Mouse (Mus musculus): ENCODE results near the gene Wdtc1. TPM values are rescaled to one million over a fixed set of nuclear protein-coding genes. Genes with fewer than 3 reads are reported as not detected.

Gene Wdtc1
- total and polyA plus RNA-seq, 2 experiments from 2014 or later, result 9.3 to 39.9 TPM

- Histone ChIP-seq H3K9me3 (replicated peaks; ENCODE audit: control insufficient read depth, low read length) (no peaks in the 10 kb centered on the region), H3K4me2 (ENCODE audit: low read depth, low read length) (no peak overlapping the region), H3K4me3 (ENCODE audit: low read depth, low read length) (no peak overlapping the region), H3K27ac (ENCODE audit: low read depth) (no peak overlapping the region), H3K4me1 (ENCODE audit: control insufficient read depth, insufficient read depth) (no peaks in the 10 kb centered on the region), H3K36me3 (replicated peaks; ENCODE audit: control insufficient read depth, insufficient read depth, low read length) (peaks cover 47% of the 10 kb centered on the region), H3K27me3 (ENCODE audit: control insufficient read depth, insufficient read depth, low read length) (no peaks in the 10 kb centered on the region), H3K9ac (replicated peaks; ENCODE audit: low read depth, low read length) (no peak overlapping the region)
- 84% methylated on average over 2 of the region's 2 CpGs for WGBS
- TF ChIP-seq EP300 (IDR thresholded peaks at IDR 0.05; ENCODE audit: low read depth) (no peak), CTCF (IDR thresholded peaks at IDR 0.05; ENCODE audit: low read depth) (no peak)
- ATAC-seq (ENCODE audit: insufficient read depth, low read depth) (no peak), DNase-seq (ENCODE audit: low spot score) (no peak)
Measured at GRCm38 (mm10) chr4:133264559-133264958, 88.7 kb downstream of the Wdtc1 start.

GRCm38 (mm10) chr4:133263756-133264155 is 89.5 kb downstream of the Wdtc1 start:
- Histone ChIP-seq H3K4me2 (ENCODE audit: low read depth, low read length) (no peak overlapping the region), H3K27ac (ENCODE audit: low read depth) (no peak overlapping the region), H3K27me3 (ENCODE audit: control insufficient read depth, insufficient read depth, low read length) (no peaks in the 10 kb centered on the region), H3K4me1 (ENCODE audit: control insufficient read depth, insufficient read depth) (no peaks in the 10 kb centered on the region), H3K9ac (replicated peaks; ENCODE audit: low read depth, low read length) (no peak overlapping the region), H3K36me3 (replicated peaks; ENCODE audit: control insufficient read depth, insufficient read depth, low read length) (peaks cover 39% of the 10 kb centered on the region), H3K4me3 (ENCODE audit: low read depth, low read length) (no peak overlapping the region), H3K9me3 (replicated peaks; ENCODE audit: control insufficient read depth, low read length) (no peaks in the 10 kb centered on the region)
- TF ChIP-seq CTCF (IDR thresholded peaks at IDR 0.05; ENCODE audit: low read depth) (no peak), EP300 (IDR thresholded peaks at IDR 0.05; ENCODE audit: low read depth) (no peak)
- no peak for DNase-seq (ENCODE audit: low spot score)
- WGBS, result 86% methylated on average over 5 of the region's 5 CpGs
- ATAC-seq (ENCODE audit: insufficient read depth, low read depth), result no peak

GRCm38 (mm10) chr4:133262882-133263281 is 90.4 kb downstream of the Wdtc1 start, which contains the start of gene Sytl1:
Gene Sytl1, minus strand, starts transcription at chr4:133263113.
- peak within 1 kb of the TSS; percentile 3; the same call in 1 of the 2 replicates for H3K4me2 ChIP-seq (ENCODE audit: low read depth, low read length)
- H3K27ac ChIP-seq (ENCODE audit: low read depth), result no peak within 1 kb of the TSS
- H3K9me3 ChIP-seq (replicated peaks; ENCODE audit: control insufficient read depth, low read length), result no peaks in the 10 kb centered on the region
- no peak within 1 kb of the TSS for H3K4me3 ChIP-seq (ENCODE audit: low read depth, low read length)
- peaks cover 30% of the 10 kb centered on the region for H3K36me3 ChIP-seq (replicated peaks; ENCODE audit: control insufficient read depth, insufficient read depth, low read length)
- H3K9ac ChIP-seq (replicated peaks; ENCODE audit: low read depth, low read length), result no peak within 1 kb of the TSS
- no peaks in the 10 kb centered on the region for H3K27me3 ChIP-seq (ENCODE audit: control insufficient read depth, insufficient read depth, low read length)
- TF ChIP-seq EP300 (IDR thresholded peaks at IDR 0.05; ENCODE audit: low read depth), result no peak
- no peak for TF ChIP-seq CTCF (IDR thresholded peaks at IDR 0.05; ENCODE audit: low read depth)
- no peaks in the 10 kb centered on the region for H3K4me1 ChIP-seq (ENCODE audit: control insufficient read depth, insufficient read depth)
- no peak for ATAC-seq (ENCODE audit: insufficient read depth, low read depth)
- DNase-seq (ENCODE audit: low spot score), result no peak
- 40% methylated on average over 7 of the region's 7 CpGs for WGBS

- peak overlapping the region; percentile 3; the same call in 1 of the 2 replicates for H3K4me2 ChIP-seq (ENCODE audit: low read depth, low read length)
- DNase-seq (ENCODE audit: low spot score) (no peak), ATAC-seq (ENCODE audit: insufficient read depth, low read depth) (no peak)
- 60% methylated on average over 7 of the region's 7 CpGs for WGBS
- H3K27ac ChIP-seq (ENCODE audit: low read depth), result no peak overlapping the region
- TF ChIP-seq CTCF (IDR thresholded peaks at IDR 0.05; ENCODE audit: low read depth) (no peak), EP300 (IDR thresholded peaks at IDR 0.05; ENCODE audit: low read depth) (no peak)
- H3K4me1 ChIP-seq (ENCODE audit: control insufficient read depth, insufficient read depth), result no peaks in the 10 kb centered on the region
- H3K27me3 ChIP-seq (ENCODE audit: control insufficient read depth, insufficient read depth, low read length), result peaks cover 2% of the 10 kb centered on the region; the same call in 1 of the 2 replicates
- H3K36me3 ChIP-seq (replicated peaks; ENCODE audit: control insufficient read depth, insufficient read depth, low read length), result peaks cover 25% of the 10 kb centered on the region
- no peak overlapping the region for H3K4me3 ChIP-seq (ENCODE audit: low read depth, low read length)
- no peaks in the 10 kb centered on the region for H3K9me3 ChIP-seq (replicated peaks; ENCODE audit: control insufficient read depth, low read length)
- no peak overlapping the region for H3K9ac ChIP-seq (replicated peaks; ENCODE audit: low read depth, low read length)
Measured at GRCm38 (mm10) chr4:133262375-133262765, 90.9 kb downstream of the Wdtc1 start.

- Histone ChIP-seq H3K4me1 (ENCODE audit: control insufficient read depth, insufficient read depth) (no peaks in the 10 kb centered on the region), H3K27me3 (ENCODE audit: control insufficient read depth, insufficient read depth, low read length) (peaks cover 8% of the 10 kb centered on the region; the same call in 1 of the 2 replicates), H3K27ac (ENCODE audit: low read depth) (no peak overlapping the region), H3K4me3 (ENCODE audit: low read depth, low read length) (no peak overlapping the region), H3K9me3 (replicated peaks; ENCODE audit: control insufficient read depth, low read length) (no peaks in the 10 kb centered on the region), H3K4me2 (ENCODE audit: low read depth, low read length) (peak overlapping the region; percentile 3; the same call in 1 of the 2 replicates), H3K9ac (replicated peaks; ENCODE audit: low read depth, low read length) (no peak overlapping the region), H3K36me3 (replicated peaks; ENCODE audit: control insufficient read depth, insufficient read depth, low read length) (peaks cover 20% of the 10 kb centered on the region)
- TF ChIP-seq EP300 (IDR thresholded peaks at IDR 0.05; ENCODE audit: low read depth) (no peak), CTCF (IDR thresholded peaks at IDR 0.05; ENCODE audit: low read depth) (no peak)
- no peak for DNase-seq (ENCODE audit: low spot score)
- no peak for ATAC-seq (ENCODE audit: insufficient read depth, low read depth)
- WGBS, result 55% methylated on average over 10 of the region's 10 CpGs
Measured at GRCm38 (mm10) chr4:133261641-133262374, 91.5 kb downstream of the Wdtc1 start.

All from heart, postnatal 0 days (tissue).